Mouse (Mus musculus): ENCODE results near the gene Olfr90.

DNA sequence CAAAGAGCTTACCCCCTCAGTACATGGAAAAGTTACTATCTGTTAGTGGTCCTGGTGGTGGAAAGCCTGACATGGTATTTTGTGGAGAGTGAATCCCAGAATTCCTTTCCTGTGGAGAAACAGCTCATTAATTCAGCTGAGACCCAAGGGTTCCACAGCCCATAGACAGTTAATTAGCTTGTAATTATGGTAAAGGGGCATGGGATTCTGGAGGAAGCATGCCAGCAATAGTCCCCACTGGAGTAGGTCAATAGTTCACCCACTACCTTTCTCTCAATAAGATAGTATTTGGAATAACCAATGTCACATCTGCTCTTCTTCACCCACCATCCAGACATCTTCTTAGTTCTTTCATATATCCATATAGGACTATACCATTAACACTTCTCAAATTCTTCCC, at the start of gene Olfr90:
- TF ChIP-seq CTCF (IDR thresholded peaks at IDR 0.05; ENCODE audit: low read depth) (no peak), EP300 (optimal IDR thresholded peaks at IDR 0.05) (no peak)

Measured in stomach, postnatal 0 days (tissue).